Mouse (Mus musculus) limb, embryonic 11.5 days (tissue): ENCODE data around the gene Fastkd1. TPM values are rescaled to one million over a fixed set of nuclear protein-coding genes. Genes with fewer than 3 reads are reported as not detected.

Experiments
- ATAC-seq: fragments of 200-750 bp; cut with Nextera tagmentation; 2 replicates; pipeline ENCODE4 v1.8.0; 2017; ENCODE audit warnings: low read depth; ENCODE audit not compliant: insufficient number of reproducible peaks, low FRiP score, low TSS enrichment
- DNase-seq: peaks from one replicate; pipeline ENCODE4 v3.0.0-alpha.2; 2015; ENCODE audit warnings: low spot score
- H3K27ac ChIP-seq: fragments of 300-500 bp; sonication (generic); replicated peaks from 2 replicates; pipeline ENCODE4 v1.5.1; 2014; ENCODE audit warnings: low read depth, mild to moderate bottlenecking, low read length
- H3K27me3 ChIP-seq: fragments of 300-500 bp; sonication (generic); 2 replicates; pipeline ENCODE4 v1.6.1; 2014; ENCODE audit warnings: mild to moderate bottlenecking, low read length, mixed read lengths; ENCODE audit not compliant: control insufficient read depth, insufficient read depth
- H3K36me3 ChIP-seq: fragments of 300-500 bp; sonication (generic); 2 replicates; pipeline ENCODE4 v1.6.1; 2014; ENCODE audit warnings: mild to moderate bottlenecking, low read length, moderate library complexity, mixed read lengths; ENCODE audit not compliant: control insufficient read depth, insufficient read depth
- H3K4me1 ChIP-seq: fragments of 300-500 bp; sonication (generic); 2 replicates; pipeline ENCODE4 v1.6.1; 2014; ENCODE audit warnings: low read length, mixed read lengths; ENCODE audit not compliant: control insufficient read depth, insufficient read depth
- H3K4me2 ChIP-seq: fragments of 300-500 bp; sonication (generic); 2 replicates; pipeline ENCODE4 v1.6.1; 2014; ENCODE audit warnings: low read depth, mild to moderate bottlenecking, moderate library complexity; ENCODE audit not compliant: severe bottlenecking
- H3K4me3 ChIP-seq: fragments of 300-500 bp; sonication (generic); 2 replicates; pipeline ENCODE4 v1.5.1; 2014; ENCODE audit warnings: low read depth, low read length
- H3K9ac ChIP-seq: fragments of 300-500 bp; sonication (generic); 2 replicates; pipeline ENCODE4 v1.6.1; 2014; ENCODE audit warnings: mild to moderate bottlenecking, low read length
- H3K9me3 ChIP-seq: fragments of 300-500 bp; sonication (generic); 2 replicates; pipeline ENCODE4 v1.6.1; 2016; ENCODE audit warnings: low read length; ENCODE audit not compliant: control insufficient read depth
- WGBS: fragments of 180-500 bp; shearing (Covaris S2); extraction: QIAGEN DNeasy Blood & Tissue Kit; methylation state at CpG from one replicate; pipeline ENCODE4 v1.1.7; 2014; 5-methylcytosine and 5-hydroxymethylcytosine counted together
- polyA plus RNA-seq: library from polyadenylated mRNA; unstranded; fragments of >200 nt; fragmentation: Nextera tagmentation; extraction: Ambion mirVana; gene quantifications from 2 replicates; pipeline ENCODE4 v1.2.1, GENCODE M21; 2014

The Fastkd1 gene
- 17.5 and 18.3 TPM in 2 replicates for polyA plus RNA-seq

GRCm38 (mm10) chr2:69712981-69713625 is at the start of gene Fastkd1:
TSS of gene Fastkd1 (minus strand) at chr2:69713516.
- Histone ChIP-seq H3K27me3 (no peaks in the 10 kb centered on the region), H3K27ac (0 out of 2 replicates have a peak within 1 kb of the TSS, but pooled peaks have one; percentile 14), H3K4me1 (no peaks in the 10 kb centered on the region), H3K36me3 (no peaks in the 10 kb centered on the region), H3K4me2 (peak within 1 kb of the TSS; percentile 67), H3K9ac (peak within 1 kb of the TSS; percentile 81), H3K9me3 (no peaks in the 10 kb centered on the region), H3K4me3 (peak within 1 kb of the TSS; percentile 82)
- WGBS: under 1% methylated on average over 39 of the region's 39 CpGs
- peak; percentile 96 for ATAC-seq
- DNase-seq: peak; percentile 85

GRCm38 (mm10) chr2:69760980-69761379 is 47.7 kb upstream of the Fastkd1 start:
- DNase-seq (no peak), ATAC-seq (no peak)
- Histone ChIP-seq H3K9me3 (no peaks in the 10 kb centered on the region), H3K4me3 (no peak overlapping the region), H3K27me3 (no peaks in the 10 kb centered on the region), H3K36me3 (no peaks in the 10 kb centered on the region), H3K4me2 (no peak overlapping the region), H3K4me1 (no peaks in the 10 kb centered on the region), H3K9ac (no peak overlapping the region), H3K27ac (no peak overlapping the region)
- 82% methylated on average over 5 of the region's 5 CpGs for WGBS

- H3K9me3 ChIP-seq: no peaks in the 10 kb centered on the region
- no peaks in the 10 kb centered on the region for H3K27me3 ChIP-seq
- no peak for DNase-seq
- no peak overlapping the region for H3K4me3 ChIP-seq
- H3K4me1 ChIP-seq: no peaks in the 10 kb centered on the region
- H3K9ac ChIP-seq: no peak overlapping the region
- H3K27ac ChIP-seq: no peak overlapping the region
- H3K4me2 ChIP-seq: no peak overlapping the region
- ATAC-seq: no peak
- 98% methylated on average over 1 of the region's 1 CpGs for WGBS
- H3K36me3 ChIP-seq: peaks cover 17% of the 10 kb centered on the region
These were observed 31.8 kb upstream of the Fastkd1 start for GRCm38 (mm10) chr2:69745091-69745490.

- ATAC-seq: 0 out of 2 replicates have a peak, but pooled peaks have one; percentile 46
- peak overlapping the region; percentile 79 for H3K9ac ChIP-seq
- peak overlapping the region; percentile 63 for H3K4me3 ChIP-seq
- DNase-seq: no peak
- under 1% methylated on average over 13 of the region's 13 CpGs for WGBS
- no peaks in the 10 kb centered on the region for H3K36me3 ChIP-seq
- H3K27me3 ChIP-seq: no peaks in the 10 kb centered on the region
- H3K4me1 ChIP-seq: no peaks in the 10 kb centered on the region
- peak overlapping the region; percentile 9; the same call in 1 of the 2 replicates for H3K27ac ChIP-seq
- H3K9me3 ChIP-seq: no peaks in the 10 kb centered on the region
- peak overlapping the region; percentile 71 for H3K4me2 ChIP-seq
These were observed 10.2 kb upstream of the Fastkd1 start for GRCm38 (mm10) chr2:69723519-69723825.

GRCm38 (mm10) chr2:69722650-69723518 is 9.6 kb upstream of the Fastkd1 start:
- Histone ChIP-seq H3K9ac (peak overlapping the region; percentile 79), H3K27ac (peak overlapping the region; percentile 9; the same call in 1 of the 2 replicates), H3K27me3 (no peaks in the 10 kb centered on the region), H3K4me2 (peak overlapping the region; percentile 71), H3K36me3 (no peaks in the 10 kb centered on the region), H3K4me1 (no peaks in the 10 kb centered on the region), H3K4me3 (peak overlapping the region; percentile 63), H3K9me3 (no peaks in the 10 kb centered on the region)
- under 1% methylated on average over 86 of the region's 91 CpGs for WGBS
- DNase-seq (peak; percentile 97), ATAC-seq (peak; percentile 93)

- Histone ChIP-seq H3K4me3 (peak within 1 kb of the TSS; percentile 63), H3K9me3 (no peaks in the 10 kb centered on the region), H3K27ac (peak within 1 kb of the TSS; percentile 9; the same call in 1 of the 2 replicates), H3K9ac (peak within 1 kb of the TSS; percentile 79), H3K36me3 (no peaks in the 10 kb centered on the region), H3K27me3 (no peaks in the 10 kb centered on the region), H3K4me1 (no peaks in the 10 kb centered on the region), H3K4me2 (peak within 1 kb of the TSS; percentile 71)
- WGBS: 6% methylated on average over 12 of the region's 12 CpGs
- DNase-seq (no peak), ATAC-seq (0 out of 2 replicates have a peak, but pooled peaks have one; percentile 1)
These were observed 8.9 kb upstream of the Fastkd1 start, which contains the start of gene Ppig for GRCm38 (mm10) chr2:69722273-69722649. TSS of gene Ppig (plus strand) at chr2:69722545.

- H3K4me2 ChIP-seq: no peak overlapping the region
- 94% methylated on average over 1 of the region's 1 CpGs for WGBS
- H3K4me3 ChIP-seq: no peak overlapping the region
- H3K9me3 ChIP-seq: no peaks in the 10 kb centered on the region
- H3K4me1 ChIP-seq: no peaks in the 10 kb centered on the region
- H3K36me3 ChIP-seq: no peaks in the 10 kb centered on the region
- H3K27me3 ChIP-seq: no peaks in the 10 kb centered on the region
- ATAC-seq (no peak), DNase-seq (no peak)
- H3K27ac ChIP-seq: no peak overlapping the region
- no peak overlapping the region for H3K9ac ChIP-seq
These were observed 5.8 kb upstream of the Fastkd1 start for GRCm38 (mm10) chr2:69719121-69719520.

- H3K27me3 ChIP-seq: no peaks in the 10 kb centered on the region
- no peak for ATAC-seq
- no peak overlapping the region for H3K27ac ChIP-seq
- no peak overlapping the region for H3K9ac ChIP-seq
- H3K9me3 ChIP-seq: no peaks in the 10 kb centered on the region
- no peak overlapping the region for H3K4me2 ChIP-seq
- H3K4me3 ChIP-seq: no peak overlapping the region
- WGBS: 81% methylated on average over 3 of the region's 3 CpGs
- no peaks in the 10 kb centered on the region for H3K36me3 ChIP-seq
- no peaks in the 10 kb centered on the region for H3K4me1 ChIP-seq
- no peak for DNase-seq
These were observed 3.2 kb upstream of the Fastkd1 start for GRCm38 (mm10) chr2:69716483-69716882.
